Mouse (Mus musculus): ENCODE results near the gene Gpr150. TPM values are rescaled to one million over a fixed set of nuclear protein-coding genes. Genes with fewer than 3 reads are reported as not detected.

The Gpr150 gene
- total RNA-seq (2021) = not detected
- long read RNA-seq, experiment 1 = 0 reads
- long read RNA-seq, experiment 2 = 0 reads

DNA sequence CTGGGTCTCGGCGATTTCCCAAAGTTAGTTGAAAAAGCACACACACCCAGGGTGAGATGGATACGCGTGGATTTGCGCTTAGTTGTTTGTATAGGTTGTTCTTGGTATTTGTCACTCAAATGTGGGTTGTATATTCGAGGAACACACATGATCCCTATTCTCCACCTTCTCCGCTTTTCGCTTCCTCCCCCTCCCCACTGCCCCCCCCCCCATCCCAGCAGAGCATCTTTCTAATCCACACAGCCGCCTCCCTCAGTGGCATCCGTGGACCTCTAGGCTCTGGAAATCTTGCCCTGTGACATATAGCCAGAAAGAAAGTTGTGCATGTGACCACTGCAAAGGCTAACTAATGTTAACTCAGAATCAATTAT lies at the start of gene Gpr150:
Gene Gpr150, minus strand, starts transcription at position 101 of the 371 bp plus-strand sequence.
- no peak for DNase-seq (ENCODE audit: low spot score in 2 of 2)

DNA sequence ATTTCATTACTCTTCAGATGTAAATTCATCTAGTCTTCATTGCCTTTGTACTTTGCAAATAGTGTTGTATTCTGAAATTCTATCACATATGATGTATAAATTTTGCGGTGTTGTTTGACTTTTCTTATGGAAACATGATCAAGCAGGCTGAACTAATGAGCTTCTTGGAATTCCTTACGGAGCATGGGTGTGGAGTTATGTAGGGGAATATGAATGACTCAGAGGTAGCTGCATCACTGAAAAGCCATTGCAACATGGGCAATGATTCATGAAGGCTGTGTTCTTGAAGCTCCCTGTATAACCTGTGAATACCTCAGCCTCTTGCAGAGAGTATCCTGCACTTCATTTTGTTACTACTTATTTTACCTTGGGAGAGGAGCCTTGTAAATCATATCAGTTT lies 45.2 kb upstream of the Gpr150 start:
- no peak for DNase-seq (ENCODE audit: low spot score in 2 of 2)

DNA sequence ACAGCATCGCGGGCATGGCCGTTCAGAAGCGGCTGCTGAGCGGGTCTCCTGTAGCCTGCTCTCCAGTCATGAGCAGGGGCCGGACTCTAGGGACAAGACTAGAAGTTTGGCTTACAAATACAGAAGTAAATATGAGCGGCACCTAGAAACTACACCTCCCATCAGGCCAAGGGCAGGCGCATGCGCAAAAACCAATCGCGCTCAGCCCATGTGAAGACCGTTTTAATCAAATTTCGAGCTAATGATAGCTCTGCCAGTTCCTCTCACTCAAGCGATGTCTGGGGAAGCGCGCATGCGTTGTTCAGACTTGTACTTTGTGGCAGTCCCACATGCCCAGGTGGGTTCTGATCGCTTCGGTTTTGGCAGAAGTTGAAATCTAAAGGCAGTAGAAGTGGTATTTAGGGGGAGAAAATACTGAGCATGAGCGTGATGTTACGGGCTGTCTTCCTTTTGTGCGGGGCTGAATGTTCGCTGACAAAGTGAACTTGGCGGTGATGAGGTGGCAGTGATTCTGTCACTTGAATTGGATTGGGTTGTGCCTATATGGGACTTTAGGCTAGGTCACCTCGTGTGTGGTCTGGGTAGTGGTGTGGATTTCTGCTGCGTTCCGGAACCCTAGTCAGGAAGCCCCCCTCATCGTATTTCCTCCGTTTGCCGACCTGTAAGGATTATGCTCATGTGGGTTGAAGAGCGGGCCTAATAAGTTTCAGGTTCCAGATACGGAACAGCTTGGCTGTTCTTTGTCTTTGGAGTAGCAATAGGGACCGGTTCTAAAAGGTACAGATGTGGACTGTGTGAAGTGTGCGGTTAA lies 41.9 kb upstream of the Gpr150 start, which contains the start of the genes Arsk and Ttc37:
Gene Arsk, minus strand, starts transcription at position 168 of the 811 bp plus-strand sequence.
Gene Ttc37, plus strand, starts transcription at position 242 of the 811 bp plus-strand sequence.
- DNase-seq (ENCODE audit: low spot score in 2 of 2) = peak; percentile 85 to 93

DNA sequence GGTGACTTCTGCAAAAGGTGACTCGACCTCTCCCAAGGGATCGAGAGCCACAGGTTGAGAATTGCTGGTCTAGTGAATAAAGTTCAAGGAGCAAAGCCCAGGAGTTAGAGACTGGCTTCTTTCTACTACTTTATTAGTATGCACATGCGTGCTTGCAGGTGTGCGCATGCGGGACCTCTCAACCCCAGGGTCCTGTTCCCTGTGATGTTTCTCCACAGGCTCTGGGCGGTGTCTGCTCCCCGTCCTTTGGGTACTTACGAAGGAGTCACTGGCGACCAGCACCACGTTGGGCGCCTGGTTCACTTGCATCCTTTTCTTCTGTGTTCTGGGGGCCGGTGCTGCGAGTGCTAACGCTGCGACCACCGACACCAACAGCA lies 41.3 kb upstream of the Gpr150 start:
- no peak for DNase-seq (ENCODE audit: low spot score in 2 of 2)

DNA sequence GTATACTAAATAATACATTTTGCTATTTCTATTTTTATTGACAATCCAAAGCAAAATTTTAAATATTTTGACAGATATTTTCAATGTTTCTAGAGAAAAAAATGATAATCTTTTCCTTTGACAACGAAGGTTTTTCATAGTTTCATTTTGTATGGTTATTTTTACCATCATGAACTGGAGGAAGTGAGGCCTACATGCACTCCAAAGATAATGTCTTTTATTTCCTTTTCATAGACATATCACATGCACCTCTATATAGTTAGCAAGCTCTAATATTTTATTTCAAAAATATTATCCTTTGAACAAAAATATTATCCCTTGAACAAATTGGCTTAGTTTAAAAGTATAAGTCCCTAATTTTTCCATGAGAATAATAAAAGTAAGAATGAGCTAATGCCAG lies 17.5 kb upstream of the Gpr150 start:
- DNase-seq (ENCODE audit: low spot score in 2 of 2) = no peak

DNA sequence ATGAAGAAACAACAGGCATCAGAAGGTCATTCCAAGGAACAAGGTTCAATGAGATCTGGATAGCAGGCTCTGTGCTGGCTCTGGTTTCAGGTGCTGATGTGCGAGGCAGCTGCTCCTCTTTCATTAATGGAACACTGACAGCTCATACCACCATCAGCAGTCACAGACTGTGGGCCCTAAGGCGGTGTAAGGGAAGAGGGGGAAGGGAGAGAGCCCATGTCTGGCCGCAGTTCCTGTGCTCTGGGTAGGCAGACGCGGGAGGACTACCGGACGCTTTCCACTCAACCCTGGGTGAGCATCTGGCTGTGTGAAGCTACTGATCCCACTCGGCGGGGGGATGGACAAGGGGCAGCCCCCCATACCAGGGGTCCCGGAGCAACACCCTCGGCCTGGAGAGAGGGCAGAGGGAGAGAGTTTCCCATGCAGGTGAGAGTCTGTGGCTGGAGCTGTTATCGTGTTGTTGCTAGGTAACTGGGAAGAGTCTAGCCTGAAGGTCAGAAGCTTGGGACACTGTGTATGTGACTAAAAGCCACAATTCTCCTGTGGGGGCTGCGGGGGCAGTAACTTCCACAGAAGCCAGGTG lies 7.7 kb upstream of the Gpr150 start:
- no peak for DNase-seq (ENCODE audit: low spot score in 2 of 2)

DNA sequence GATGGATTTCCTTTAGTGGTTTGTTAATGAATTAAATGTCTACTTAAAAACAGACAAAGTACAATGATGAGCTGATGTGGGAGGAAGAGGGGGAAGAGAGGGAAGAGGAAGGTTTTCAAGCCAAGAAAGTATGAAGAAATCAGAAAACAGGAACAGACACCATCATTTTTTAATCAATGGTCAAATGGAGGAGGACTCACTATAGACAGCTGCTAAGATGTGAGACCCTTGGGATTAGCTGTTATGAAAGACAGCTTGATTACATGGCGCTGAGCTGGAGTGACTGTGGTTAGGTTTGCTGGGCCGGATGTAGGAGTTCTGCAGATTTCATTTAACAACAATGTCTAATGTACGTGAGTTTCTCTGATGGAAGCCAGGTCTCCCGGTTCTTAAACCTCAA lies 6.8 kb upstream of the Gpr150 start:
- DNase-seq (ENCODE audit: low spot score in 2 of 2) = no peak

DNA sequence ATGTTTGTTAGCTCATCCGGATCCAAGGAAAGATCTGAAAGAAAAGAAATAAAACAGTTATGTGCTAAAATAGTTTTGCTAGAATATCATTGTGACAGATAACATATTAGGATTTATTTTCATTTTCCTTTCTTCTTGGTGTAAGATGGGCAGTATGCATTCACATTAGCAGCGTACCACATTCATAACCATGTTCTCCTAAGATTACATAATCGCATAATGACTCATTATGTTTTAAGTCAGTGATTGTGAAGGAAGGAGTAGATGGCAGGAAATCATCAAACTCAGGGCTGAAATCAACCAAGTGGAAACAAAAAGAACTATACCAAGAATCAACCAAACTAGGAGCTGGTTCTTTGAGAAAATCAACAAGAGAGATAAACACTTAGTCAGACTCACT lies 5.8 kb upstream of the Gpr150 start:
- DNase-seq (ENCODE audit: low spot score in 2 of 2) = no peak

DNA sequence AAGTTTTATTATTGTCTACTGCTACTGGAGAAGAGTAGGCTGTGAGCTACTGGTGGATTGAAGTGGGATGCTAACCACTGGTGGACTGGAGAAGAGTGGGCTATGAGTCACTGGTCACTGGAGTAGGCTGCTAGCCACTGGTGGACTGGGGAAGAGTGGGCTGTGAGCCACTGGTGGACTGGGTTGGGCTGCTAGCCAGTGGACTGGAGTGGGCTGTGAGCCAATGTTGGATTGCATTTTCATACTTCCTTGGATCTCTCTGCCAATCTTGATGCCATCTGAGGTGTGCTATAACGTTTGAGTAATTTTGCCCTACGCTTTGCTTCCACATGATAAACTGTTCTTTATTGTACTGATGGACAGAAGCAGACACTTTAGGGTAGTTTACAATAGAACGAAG lies 5.3 kb upstream of the Gpr150 start:
- no peak for DNase-seq (ENCODE audit: low spot score in 2 of 2)

DNA sequence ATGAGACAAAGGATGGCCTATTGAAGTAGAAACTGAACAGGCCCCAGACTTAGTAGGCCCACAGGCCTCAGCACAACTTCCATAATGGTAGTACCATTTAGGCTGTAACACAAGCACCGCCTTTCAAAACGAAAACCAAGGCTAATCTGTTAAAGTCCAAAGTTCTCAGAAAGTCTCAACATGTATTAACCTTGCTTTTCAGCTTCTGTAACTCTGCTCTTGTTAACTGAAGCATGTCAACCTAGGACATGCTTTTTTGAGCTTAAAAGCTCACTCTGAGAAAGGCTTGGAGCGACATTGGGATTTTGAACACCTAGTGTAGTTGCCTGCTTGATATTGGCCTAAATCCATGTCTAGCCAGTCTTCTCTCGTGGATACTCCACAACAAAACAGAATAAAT lies 2.8 kb upstream of the Gpr150 start:
- DNase-seq (ENCODE audit: low spot score in 2 of 2) = no peak

DNA sequence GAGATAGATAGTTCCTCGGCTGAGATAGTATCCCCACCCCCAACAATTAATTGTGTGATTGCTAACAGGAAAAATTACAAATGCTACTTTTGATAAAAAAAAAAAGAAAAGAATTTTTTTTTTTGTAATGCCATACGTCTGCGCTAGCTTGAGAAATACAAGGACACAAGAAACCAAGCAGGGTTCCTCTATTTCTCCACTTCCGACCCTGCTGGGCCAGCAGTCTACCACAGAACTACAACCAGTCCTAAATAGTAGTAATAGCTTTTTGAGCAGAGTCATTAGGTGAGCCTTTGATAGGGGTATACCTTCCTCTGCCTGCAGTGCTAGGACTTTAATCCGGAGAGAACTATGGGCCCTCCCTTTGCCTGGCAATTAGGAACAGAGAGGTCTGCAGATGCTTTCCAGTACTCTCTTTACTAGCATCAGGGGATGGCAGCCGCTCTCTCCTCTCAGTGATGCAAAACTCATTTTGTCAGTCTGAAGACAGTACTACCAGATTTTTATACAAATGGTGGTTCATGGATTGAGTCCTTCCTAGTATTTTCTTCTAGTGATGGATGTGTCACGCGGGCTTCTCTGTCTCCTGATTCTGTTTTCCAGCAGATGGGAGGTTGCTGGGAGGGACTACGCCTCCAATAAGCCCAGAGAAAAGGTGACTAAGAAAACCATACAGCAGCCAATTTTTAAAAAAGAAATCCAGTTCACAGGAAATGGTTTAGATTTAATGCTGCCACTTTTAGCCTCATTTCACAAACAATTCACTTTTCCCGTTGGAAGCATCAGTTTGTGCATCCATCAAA lies 672 bp upstream of the Gpr150 start:
- no peak for DNase-seq (ENCODE audit: low spot score in 2 of 2)

DNA sequence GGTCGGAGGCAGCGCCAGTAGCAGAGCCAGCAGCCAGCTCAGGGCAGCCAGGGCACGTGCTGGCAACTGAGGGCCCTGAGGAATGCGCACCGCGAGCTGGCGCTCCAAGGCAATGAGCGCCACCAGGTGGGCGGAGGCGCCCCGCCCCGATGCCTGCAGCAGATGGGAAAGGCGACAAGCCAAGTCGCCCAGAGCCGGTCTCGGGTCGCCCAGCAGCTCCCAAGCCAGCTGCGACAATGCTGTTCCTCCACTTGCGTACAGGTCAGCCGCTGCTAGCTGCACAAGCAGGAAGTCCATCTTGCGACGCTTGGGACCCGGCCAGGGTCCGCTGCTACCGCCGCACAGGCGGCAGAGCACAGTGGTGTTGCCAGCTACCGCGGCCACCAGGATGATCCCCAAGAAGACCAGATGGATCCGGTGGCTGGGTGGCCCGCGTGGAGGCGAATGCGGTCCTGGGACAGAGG lies 503 bp downstream of the Gpr150 start:
- peak; percentile 23 to 35 for DNase-seq (ENCODE audit: low spot score in 2 of 2)

DNA sequence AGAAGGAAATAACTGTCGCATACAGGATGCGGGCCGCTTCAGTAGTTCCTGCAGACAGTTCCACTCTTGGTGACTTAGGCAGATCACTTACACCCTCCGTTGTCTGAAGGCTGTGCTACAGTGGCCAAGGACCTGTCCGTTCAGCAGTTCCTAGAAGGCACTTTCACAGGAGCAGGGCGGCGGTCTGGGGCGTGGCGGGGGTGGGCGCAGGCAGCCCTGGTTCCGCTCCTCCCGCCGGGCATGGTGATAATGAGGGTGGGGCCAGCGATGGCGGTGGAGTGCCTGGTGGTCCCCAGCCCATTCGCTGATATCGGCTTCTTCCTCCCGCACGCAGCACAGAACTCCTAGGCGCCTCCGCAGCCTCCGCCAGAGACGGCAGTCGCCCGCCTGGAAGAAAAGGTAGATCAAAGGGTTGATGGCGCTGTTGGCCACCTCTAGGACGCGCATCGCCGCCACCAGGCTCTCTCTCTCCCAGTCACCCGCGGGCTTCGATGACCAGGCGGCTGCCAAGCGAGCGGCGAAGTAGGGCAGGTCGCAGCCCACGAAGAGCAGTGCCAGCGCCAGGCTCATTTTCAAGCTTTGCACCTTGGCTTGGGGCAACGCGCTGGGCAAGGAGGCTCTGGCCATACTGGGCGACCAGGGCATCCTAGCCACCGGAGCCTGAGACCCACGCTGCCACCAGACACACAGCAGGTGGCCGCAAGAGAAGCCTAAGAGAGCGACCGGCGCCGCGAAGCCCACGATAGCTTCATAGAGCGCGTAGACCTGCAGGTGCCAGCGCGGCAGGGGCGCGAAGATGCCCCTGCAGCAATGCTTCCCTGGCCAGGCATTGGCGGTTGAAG lies 1.2 kb downstream of the Gpr150 start:
- DNase-seq (ENCODE audit: low spot score in 2 of 2) = peak in 1 of 2 experiments; percentile 14

DNA sequence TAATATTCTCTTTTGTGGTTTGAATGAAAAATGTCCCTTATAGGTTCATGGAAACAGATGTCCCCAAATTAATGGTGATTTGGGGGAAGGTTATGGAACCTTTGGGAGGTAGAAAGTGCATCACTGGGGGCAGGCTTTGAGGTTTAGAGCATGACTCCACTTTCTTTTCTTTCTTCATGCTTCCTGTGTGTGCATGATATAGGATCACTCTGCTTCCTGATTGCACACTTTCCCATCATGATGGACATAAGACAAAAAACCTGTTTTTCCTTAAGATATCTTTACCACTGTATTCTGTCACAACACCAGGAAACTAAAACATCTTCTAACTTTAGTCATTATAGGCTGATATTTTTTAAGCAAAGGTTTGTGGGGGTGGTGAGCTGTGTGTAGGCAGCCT lies 11.8 kb downstream of the Gpr150 start:
- DNase-seq (ENCODE audit: low spot score in 2 of 2) = no peak

DNA sequence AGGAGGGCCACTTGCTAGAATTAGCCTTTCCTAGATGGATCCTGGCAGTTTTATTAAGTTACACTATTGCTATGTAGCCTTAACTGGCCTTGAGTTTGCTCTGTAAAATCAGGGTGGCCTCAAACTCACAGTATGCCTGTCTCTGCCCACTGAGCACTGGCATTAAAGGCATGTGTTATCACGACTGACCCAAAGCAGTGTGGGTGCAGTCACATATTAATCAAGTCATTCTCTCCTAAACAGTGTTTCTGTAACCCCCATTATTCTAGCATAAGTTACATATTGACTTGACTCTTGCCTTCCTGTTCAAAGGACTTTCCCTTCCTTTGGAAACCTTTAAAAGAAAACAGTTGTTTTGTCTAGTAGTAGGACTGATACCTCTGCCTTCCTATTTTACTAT lies 14.3 kb downstream of the Gpr150 start:
- DNase-seq (ENCODE audit: low spot score in 2 of 2) = no peak

DNA sequence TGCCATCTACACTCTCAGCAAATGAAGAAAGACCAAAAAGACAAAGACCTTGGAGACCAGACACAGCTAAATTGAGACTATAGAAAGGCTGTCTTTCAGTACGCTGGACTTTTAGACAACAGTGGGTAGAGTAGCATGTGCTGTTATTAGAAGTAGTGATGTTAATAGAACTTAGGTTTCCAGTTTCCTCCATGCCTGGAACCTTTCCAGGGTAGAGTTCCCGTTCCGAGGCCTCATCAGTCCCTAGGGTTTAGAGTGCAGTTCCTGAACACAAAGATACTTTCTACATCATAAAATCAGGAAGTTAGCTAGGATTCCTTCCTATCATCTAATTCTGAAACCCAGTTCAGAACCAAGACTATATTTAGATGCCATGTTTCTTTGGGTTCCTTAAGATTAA lies 32.2 kb downstream of the Gpr150 start:
- no peak for DNase-seq (ENCODE audit: low spot score in 2 of 2)

DNA sequence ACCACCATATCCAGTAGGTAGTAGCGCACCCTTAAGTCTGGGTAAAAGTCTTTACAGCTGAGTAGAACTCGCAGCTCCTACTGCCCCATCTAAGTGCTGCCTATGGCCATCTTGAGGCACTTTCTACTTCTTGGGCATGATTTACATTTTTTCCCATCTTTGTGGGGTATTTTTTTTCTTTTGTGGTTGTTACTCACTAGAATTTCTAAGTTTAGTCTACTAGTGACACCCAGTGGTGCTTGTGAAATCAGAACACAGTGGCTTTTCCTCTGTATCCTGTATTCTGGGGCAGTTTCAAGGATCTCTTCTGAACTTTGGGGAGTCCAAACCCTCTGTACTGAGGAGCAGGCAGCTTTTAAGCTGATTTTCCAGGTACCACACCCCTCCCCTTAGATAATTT lies 35.0 kb downstream of the Gpr150 start:
- no peak for DNase-seq (ENCODE audit: low spot score in 2 of 2)

DNA sequence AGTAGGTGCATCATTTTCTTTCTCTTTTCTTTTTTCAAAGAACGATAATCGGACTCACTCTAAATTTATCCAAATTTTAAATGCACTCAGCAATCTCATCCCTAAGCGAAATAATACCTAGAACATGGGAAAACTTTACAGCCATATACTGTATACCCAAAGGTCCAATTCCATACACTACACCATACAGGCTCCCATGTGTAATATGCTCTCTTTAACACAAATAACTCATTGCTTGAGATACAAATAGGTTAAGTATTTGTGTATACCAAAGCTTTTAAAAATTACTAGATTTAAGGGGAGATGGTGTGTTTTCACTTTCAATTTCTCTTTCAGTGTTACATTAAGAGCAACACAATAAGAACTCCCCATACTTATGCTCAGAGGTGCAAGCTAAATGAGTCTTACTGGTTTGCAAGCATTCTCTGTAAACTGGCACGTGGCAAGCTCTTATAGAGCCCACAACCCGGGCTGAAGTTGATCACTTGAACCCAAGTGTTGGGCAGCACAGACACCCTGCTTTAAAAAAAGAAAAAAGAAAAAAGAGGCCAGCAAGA lies 37.9 kb downstream of the Gpr150 start:
- DNase-seq (ENCODE audit: low spot score in 2 of 2) = no peak

DNA sequence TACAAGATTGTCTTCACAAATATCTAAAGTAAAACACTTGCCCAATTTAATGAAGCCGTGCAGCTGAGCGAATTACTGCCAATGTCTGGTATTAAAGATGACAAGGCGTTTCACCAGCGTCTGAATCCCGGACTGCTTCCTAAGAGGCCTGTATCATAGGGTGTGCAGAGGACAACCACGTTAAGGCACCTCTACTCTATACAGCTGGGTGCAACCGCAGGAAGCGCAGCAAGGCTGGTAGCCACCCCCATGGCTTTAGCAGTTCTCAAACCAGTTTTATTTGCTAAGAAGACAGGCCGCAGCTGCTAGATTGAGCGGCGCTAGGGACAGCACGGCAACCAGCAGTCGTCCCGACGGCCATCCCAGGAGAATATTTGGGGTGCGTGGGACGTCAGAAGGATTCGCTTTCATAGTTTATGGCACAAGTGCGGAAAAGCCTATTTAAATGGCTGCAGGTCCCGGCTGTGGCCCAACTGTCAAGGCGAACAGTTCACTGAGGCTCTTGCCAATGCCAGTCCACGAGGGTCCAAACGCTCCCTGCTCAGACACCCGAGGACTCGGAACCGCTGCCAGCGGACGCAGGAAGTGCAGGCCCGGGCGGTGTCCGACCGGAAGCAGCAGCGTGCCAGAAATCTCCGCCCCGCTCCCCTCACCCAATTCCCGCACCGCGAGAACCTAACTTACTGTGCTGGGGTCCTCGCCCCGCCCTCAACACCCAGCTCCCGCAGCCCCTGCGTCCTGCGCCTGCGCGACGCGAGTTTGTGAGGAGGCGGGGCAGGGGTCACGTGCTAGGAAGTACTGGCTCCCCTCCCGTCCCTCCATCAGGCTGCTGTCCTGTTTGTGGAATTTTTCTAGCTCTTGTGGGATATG lies 38.6 kb downstream of the Gpr150 start, which contains the start of gene Rfesd:
Gene Rfesd, minus strand, starts transcription at position 746 of the 870 bp plus-strand sequence.
- DNase-seq (ENCODE audit: low spot score in 2 of 2) = peak; percentile 95 to 97

DNA sequence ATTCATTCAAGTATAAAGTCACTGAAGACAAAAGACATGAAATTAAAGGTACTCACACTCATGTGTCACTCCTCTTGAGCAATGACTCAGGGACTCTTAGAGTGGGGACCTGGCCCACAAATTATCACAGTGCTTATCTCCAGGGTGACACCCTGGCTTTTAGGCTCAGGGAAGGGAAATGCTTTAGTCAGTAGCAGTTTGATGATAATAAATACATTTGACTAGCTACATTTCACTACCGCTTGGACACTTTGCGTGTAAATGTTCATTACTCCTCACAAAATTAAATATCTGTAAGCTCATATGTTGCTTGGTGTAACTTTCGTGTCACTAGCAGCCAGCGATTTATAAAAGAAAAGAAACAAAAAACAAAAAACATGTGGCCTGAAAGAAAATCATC lies 39.3 kb downstream of the Gpr150 start:
- DNase-seq (ENCODE audit: low spot score in 2 of 2) = no peak
